Mouse (Mus musculus): Measurements from ENCODE around the gene Hdac9.

DNA sequence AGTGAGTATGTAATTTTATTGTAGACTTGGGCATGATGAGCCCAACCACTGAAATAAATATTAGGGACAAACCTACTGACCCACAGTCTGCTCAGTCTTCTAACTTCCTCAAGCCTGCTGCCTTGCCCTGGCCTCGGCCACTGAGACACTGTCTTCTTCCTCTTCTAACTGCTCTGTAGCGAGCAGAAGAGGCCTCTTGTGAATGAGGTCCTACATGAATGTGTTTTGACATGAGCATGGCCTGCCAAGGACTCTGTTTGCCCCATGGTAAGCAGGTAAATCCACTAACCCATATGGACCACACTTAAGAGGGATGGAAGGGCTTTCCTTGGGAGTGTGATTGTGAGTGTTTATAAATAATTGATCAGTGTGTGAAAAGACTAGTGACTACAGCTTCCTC, 430.9 kb downstream of the Hdac9 start:
- TF ChIP-seq CTCF (IDR thresholded peaks at IDR 0.05; ENCODE audit: borderline replicate concordance, insufficient read depth, low read length) = no peak
- TF ChIP-seq POLR2A (IDR thresholded peaks at IDR 0.05; ENCODE audit: low read depth, low read length) = no peak
